Mouse (Mus musculus): ENCODE data around the gene Dst.

Dst gene

DNA sequence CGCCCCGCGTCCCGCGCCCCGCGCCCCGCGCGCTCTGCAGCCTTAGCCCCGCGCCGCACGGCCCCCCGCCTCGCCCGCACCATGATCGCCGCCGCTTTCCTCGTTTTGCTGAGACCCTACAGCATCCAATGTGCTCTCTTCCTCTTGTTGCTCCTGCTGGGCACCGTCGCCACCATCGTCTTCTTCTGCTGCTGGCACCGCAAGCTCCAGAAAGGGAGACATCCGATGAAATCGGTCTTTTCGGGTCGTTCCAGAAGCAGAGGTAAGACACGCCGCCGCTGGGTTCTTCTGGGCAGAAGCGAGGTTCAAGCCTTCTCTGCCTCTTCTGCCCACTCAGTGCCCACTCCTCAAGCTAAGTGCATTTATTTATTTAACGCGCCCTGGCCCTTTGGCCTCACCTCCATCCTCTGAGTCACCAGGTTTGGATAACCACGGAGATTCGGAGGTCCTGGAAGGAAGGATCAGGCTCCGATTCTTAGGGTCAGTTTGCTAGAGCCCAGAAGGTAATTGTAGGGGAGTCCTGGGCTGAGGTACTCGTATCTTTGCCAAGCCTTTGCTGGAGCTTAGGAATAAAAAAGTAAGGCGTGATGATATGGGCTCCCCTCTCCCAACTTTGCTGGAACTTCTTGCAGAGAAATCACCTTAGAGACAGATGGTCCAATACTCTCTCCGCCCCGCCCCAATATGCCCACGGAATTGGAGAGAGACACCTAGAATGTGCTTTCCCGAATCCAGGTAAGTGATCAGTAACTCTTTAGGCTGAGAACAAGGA is at the start of gene Dst:
TSS of gene Dst (plus strand) at position 35 of the 772 bp plus-strand sequence.
- DNase-seq (ENCODE audit: low read depth, low spot score), result no peak

DNA sequence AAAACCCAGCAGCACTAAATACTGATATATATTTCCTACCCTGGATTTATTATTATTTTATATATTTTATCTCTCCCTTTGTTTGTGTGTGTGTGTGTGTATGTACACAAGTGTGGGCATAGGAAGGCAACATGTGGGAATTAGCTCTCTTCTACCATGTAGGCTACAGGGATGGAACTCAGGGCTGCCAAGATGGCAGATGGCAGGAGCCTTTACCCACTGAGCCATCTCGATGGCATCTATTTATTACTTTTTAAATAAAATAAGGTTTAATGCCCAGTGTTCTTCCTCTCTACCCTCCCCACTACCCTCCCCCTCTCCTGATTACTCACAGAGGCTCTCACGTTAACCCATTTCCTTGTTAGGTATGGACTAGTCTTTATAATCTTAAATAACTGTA is 39.0 kb upstream of the Dst start:
- no peak for DNase-seq (ENCODE audit: low read depth, low spot score)

DNA sequence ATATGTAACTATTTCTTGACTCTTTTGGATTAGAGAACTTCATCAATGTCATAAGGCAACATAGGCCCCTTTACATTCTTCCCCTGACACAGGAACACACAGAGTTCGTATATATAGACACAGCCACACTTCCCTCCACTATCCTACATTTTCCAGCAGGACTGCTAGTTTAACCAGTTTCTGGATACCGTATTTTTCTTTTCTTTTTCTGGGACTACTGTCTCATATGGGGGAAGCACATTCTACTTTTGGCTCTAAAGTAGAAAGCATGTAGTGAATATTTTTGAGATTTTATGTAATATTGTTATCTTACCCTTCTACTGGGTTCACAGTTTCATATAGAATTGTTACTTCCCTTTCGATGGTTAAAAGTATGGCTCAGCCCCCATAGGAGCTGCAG is 38.6 kb upstream of the Dst start:
- DNase-seq (ENCODE audit: low read depth, low spot score), result no peak

DNA sequence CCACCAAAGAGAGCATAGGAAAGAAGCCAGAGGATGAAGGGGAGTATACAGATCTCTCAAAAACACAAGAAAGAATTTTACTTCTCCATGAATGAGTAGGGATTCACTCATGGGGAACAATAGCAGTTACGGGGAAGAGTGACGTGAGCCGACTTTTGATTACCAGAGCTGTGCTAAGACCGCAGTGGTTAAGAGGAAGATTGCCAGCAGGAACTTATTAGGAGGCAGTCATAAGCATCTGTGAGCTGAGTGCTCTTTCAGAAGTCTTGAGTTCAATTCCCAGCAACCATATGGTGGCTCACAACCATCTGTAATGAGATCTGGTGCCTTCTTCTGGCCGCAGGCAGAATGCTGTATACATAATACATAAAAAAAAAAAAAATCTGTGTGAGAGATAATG is 34.5 kb upstream of the Dst start:
- no peak for DNase-seq (ENCODE audit: low read depth, low spot score)

DNA sequence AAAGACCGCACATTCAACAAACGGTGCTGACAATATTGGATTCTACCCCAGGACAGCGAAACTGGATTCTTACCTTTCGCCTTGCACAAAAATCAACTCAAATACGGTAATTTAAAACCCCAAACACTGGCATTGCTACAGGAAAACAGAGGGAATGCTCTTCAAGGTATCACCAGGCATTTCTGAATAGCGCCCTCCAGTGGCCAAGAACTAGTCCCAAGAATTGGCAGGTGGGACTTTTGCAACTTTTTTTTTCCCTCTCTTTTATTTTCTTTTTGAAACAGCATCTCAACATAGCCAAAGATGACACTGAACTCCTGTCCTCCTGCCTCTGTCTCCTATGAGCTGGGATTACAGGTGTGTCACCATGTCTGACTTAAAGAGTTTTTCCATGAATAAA is 32.3 kb upstream of the Dst start:
- DNase-seq (ENCODE audit: low read depth, low spot score), result peak; percentile 4

DNA sequence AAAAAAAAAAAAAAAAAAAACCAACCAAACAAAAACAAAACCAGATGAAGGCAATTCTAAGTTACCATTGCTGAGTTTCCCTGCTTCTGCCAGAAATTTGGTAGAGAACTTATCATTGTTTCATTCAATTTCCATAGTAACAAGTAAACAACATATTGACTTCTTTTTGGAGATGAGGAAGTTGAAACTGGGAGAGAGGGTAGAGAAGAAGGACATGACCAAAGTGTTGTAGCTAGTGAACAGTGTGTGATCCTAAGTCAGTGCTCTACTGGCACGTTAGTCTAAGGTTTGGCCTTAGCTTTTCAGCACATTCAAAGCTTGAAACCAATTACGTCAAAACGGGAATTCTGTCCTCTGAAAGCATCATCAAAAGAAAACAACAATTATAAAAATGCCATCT is 31.6 kb upstream of the Dst start:
- DNase-seq (ENCODE audit: low read depth, low spot score), result no peak

DNA sequence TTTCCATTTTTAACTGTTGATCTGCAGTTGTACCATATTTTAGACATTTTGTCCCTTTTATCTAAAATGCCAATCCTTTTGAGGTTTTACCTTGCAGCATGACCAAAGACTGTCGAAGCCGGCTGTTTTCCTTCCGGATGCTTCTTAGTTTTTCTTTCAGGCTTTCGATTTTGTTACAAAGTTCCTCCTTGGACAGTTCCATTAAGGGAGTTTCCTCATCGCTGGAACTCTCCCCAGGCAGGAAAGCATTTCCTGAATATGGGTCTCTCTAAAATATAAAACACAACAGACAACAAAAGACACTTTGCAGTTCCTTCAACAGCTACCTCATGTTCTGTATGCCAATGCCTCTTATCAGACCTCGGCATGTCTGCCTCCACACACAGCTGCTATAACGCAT is 29.9 kb upstream of the Dst start:
- DNase-seq (ENCODE audit: low read depth, low spot score), result no peak

DNA sequence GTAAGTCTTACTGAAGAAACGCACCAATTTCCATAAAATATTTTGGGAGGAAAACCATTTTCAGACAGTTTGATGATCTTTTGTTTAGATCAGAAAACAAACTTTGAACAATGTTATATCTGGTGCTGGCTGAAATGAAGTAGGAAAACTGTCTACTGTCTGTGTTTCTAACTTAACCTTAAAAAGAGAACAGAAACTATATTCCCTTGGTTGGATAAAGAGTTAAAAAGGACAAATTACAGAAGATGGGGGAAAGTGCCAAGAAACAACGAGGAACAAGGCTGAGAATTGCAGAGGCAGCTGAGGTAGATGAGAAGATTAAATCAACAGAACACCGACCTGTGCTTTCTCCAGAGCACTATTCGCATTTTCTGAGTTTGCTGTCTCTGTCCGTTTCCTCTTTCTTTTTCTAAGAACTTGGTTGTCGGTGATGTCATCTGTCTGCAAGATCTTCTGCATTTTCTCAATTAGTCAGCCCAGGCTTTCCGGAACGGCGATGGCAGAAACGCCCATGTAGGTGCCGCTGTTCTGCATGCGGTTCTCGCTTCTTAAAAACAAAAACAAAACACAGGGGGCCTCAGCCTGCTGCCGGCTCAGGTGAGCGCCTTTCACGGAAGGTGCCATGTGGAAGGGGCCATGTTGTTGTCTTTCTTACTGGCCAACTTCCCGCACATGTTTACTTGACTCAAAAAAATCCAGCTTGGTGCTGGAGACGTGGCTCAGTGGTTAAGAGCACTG is 24.8 kb upstream of the Dst start:
- no peak for DNase-seq (ENCODE audit: low read depth, low spot score)

DNA sequence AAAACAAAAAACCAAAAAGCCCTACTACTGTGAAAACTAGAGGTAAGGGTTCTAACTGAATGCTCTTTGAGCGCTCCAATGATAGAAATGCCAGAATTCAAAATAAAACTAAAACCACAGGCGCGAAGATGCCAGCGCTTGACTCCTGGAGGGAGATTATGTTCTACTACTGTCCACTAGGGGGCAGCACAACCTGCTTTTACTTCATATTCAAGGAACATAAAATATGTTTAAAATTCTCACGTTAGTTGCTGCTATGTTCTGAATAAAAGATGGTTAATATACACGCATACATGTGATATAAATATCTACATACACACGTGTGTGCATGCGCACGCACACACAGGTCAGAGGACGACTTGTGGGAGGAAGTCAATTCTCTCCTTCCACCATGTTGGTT is 15.2 kb upstream of the Dst start:
- DNase-seq (ENCODE audit: low read depth, low spot score), result peak; percentile 24

DNA sequence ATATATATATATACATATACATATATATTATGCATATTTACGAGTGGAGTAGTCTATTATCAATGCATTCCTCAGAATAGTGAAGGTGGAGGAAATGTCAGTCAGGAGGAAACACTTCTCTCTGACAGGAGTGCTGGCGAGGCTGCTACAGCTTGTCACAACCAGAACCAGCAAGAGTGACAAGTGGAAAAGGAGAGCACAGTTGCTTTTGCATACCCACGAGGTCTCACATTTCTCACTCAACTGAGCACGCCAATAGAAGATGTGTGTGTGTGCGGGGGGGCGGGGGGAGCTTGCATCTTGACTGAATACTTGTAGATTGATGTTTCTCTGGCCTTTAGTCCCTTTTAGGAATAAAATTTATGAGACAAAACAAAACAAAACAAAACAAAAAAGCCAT is 11.9 kb upstream of the Dst start:
- no peak for DNase-seq (ENCODE audit: low read depth, low spot score)

DNA sequence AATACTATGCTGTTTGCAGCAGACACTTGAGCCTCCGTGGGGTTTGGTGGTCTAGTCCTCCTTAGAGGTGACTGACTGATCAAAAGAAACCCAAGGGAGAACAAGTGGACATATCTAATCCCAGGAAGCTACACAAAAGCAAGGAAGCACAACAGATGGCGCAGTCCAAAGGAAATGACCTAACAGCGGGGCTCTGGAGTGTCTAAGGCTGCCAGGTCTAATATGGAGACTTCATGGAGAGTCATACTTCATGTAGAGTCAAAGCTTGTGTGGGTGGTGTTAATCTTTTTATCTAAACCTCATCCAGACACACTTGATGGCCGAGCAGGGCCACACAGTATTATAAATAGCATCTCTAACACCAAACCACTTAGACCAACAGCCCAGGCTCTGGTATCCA is 11.4 kb upstream of the Dst start:
- DNase-seq (ENCODE audit: low read depth, low spot score), result no peak

DNA sequence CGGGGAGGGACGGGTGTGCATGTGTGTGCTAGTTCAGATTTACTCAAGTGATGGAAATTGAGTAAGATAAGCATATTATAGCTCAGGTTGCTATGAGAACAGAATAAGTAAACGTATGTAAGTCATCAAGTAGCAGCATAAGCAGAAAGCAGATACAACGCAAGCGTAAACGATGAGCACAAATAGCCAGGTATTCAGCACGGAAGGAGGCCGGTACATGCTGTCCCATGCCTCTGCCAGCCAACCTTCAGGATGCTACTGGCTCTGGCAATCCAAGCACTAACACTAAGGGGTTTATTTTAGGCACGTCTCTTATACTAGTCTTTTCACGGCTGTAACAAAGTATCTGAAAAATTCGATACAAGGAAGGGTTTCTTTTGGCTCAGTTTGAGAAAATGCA is 10.6 kb upstream of the Dst start:
- DNase-seq (ENCODE audit: low read depth, low spot score), result no peak

DNA sequence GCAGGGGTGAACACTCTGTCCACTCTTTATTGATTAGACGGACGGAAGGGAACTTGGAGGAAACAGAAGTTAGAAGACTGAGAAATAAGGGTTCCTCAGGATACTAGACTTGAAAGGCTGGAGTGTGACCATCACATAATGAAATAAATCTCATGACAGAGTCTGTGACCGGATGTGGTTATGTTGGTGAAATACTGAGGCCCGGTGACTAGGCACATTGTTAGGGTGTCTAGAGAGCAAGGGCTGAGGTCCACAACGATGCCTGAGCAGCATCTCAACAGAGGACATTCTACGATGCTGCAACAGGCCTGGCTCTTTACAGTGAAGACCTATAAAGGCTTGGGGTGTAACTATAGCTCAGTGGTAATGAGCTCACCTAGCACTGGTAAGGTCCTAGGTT is 9.7 kb upstream of the Dst start:
- DNase-seq (ENCODE audit: low read depth, low spot score), result no peak

DNA sequence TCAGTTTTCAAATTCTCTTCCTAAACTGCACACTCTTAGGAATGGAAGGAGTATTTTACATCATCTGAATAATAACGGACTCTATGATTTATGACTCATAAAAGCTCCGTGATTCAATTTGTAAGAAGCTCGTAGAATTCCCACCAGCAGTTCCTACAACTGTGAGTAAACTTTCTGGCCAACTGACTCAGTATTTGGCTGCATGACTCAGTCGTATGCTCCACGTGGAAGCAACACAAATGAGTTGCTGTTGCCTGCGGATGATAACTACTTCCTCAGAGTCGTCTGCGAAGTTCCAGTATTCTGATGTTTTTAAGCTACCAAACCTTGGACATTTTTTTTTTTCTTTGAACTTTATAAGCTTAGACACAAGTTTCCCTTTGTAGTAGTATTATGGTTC is 7.8 kb upstream of the Dst start:
- DNase-seq (ENCODE audit: low read depth, low spot score), result no peak

DNA sequence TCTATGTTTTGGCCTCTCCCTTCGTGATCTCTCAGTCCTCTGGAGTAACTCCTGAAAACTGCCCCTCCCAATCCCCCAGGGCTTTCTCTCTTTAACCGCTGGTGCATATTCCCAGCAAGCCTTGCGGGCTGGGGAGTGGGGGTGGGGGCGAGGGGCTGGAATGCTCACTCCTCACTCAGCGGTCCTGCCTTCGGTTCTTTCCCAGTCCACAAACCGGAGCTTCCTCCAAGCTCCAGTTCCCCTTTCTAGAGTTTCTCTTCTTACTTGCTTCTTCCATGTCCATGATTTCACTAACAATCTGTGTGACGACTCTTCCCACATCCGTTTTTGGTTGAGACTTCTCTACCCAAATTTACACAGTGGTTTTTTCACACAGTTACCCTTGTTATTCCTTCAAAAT is 4.4 kb upstream of the Dst start:
- DNase-seq (ENCODE audit: low read depth, low spot score), result no peak

DNA sequence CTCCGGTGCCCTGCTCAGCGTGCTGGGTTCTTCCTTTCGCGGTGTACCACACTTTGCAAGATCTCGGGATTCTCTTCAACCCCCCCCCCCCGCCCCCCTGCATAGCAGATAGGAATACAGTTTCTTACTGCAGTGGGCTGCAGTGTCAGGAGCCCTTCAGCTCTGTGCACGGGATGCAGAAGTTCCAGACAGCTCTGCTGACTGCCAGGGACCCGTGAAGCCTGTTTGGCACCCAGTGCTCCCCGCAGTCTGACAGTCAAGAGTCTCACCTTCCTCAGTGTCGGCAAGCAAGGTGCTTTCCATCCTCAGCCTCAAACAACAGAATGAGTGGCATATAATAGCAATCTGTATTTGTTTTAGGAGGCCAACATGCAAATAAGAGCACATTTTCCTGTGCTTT is 1.8 kb upstream of the Dst start:
- no peak for DNase-seq (ENCODE audit: low read depth, low spot score)

DNA sequence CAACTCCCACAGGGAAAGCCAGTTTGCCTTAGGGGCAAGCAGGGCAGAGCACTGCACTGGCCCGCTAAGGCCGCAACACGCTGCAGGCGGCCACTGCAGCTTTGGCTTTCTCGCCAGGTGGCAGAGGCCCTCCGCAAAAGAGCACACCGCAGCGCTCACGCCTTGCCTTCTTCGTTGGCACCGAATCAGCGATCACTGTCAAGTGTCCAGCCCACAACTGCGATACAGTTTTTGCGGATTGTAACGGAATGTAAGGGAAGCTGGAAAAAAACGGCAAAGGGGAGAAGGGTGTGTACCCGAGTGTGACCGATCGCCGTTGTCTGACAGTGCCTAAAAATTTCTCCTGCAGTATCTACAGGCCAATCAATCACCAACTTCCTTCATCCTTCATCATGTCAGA is 1.1 kb upstream of the Dst start:
- DNase-seq (ENCODE audit: low read depth, low spot score), result no peak

DNA sequence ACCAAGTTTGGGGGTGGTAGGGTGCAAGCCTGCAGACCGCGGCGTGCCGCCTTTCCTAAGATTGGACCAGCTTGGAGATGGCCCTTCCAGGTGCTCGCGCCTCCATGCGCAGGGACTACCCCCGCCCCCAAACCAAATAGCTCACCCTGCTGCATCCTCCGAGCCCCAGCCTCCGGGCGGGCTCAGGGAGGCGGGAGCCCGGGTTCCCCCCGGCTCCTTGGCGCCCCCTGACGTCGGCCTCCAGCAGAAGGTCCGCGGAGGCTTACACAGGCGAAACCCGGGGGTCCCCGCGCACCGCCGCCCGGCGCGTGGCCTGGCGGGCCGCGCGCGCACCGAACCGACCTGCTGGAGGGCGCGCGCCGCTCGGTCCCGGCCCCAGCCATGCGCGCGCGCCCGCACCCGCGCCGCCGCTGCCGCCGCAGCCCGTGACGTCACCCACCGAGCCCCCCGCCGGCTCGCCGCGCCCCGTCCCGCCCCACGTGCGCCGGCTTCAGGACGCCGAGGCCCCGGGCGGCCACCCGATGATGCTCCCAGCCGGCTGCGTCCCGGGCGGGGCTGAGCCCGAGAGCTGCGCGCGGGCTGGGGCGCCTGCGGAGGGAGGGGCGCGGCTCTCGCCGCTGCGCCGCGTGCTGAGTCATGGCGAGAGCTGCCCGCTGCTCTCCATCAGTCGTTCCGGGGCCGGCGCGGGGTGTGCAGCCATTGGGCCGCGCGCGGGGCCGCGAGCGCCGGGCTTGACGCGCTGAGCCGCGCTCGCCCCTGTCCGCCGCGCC is 419 bp upstream of the Dst start, which contains the start of gene Bend6:
TSS of gene Bend6 (minus strand) at position 396 of the 770 bp plus-strand sequence.
- DNase-seq (ENCODE audit: low read depth, low spot score), result peak; percentile 6

DNA sequence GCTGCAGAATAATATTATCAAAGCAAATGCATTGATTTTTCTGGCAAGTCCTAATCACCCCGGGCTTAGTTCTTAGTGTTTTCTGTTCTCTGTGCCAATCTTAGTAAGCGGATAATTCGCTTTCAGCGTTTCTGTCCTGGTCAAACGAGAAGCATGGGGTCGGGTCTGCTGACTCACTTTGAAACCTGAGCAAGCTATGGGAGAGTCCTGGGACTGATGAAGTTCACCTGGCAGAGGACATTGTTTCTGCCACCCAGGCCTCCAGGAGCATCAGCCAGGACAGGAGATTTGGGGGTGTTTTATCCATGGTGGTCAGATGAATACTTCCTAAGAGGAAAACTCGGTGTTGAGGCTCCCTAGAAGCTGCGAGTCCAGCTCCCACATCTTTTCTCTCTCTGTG is 3.6 kb downstream of the Dst start:
- no peak for DNase-seq (ENCODE audit: low read depth, low spot score)

DNA sequence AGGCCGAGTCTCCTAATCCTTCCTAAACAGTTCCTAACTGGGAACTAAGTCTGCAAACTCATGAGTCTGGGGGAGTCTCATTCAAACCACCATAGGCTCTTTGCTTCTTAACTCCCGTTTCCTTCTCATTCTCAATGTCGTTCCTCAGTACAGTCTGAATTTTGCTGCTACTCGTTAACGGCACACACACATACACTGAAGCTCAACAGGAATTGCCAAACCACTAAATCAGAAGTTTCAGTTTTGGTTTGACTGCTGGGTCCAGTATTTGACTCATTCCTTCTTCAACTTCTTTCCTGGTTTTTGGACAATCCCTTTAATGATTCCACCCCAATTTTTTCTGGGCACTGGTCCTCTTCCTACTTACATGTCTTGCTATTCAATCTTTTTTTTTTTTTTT is 8.5 kb downstream of the Dst start:
- no peak for DNase-seq (ENCODE audit: low read depth, low spot score)

DNA sequence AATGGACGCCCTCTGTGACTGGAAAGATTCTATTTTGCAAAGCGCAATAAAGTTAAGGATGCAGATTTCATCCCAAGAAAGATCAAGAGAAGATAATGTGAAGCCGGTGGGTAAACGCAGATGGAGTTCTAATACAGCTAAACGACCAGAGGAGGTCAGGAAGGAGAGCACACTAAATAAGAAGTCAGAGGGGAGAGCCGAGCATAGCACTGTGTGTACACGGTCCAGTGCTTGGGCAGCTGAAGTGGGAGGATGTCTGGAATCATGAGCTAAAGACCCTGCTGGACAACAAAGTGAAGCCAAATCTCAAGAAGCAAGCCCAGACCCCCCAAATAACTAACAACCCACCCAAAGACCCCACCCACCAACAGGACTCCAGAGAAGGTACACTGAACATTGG is 14.9 kb downstream of the Dst start:
- DNase-seq (ENCODE audit: low read depth, low spot score), result no peak

DNA sequence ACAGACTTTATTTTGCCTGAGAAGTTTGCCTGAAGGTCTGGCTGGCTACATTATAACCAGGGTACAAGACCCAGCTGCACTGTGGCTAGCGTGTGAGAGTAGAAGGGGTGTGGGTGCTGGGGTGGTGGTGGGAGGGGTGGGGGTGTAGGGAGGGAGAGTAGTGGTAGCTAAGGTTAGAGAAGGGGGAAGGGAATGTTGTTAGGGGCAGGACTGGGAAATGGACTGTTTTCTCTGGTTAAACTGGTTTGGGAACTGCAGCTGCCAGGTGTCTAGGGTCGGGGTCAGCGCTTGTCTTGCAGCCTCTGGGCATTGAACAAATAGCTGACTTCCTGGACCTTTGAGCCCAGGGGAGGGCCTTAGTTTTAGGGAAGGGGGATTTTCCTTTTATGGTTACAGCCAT is 17.3 kb downstream of the Dst start:
- DNase-seq (ENCODE audit: low read depth, low spot score), result no peak

DNA sequence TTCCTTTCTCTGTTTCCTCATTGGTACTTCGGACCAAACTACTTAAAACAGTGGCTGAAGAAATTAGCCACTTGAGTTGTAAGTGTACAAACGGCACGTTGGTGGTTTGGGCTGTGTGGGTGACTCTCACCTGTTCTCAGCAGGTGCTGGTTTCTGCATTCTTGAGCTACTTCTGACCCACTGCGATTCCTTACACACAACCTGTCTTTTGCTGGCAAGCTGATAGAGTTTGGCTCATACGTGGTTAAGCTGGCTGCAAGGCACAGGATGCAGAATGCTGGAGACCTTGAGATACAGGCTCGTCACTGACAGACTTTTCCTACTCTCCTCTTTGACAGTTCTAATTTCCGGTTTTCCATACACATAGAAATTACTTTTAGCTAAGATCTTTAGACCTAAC is 19.4 kb downstream of the Dst start:
- no peak for DNase-seq (ENCODE audit: low read depth, low spot score)

Data from c-Kit-negative CD71-positive TER-119-positive erythroid progenitor cells, embryonic 14.5 days (primary cell).